Mouse (Mus musculus) E14TG2a.4 (cell line): ENCODE results near the gene Gcm2.

Experiments used
- H3K27me3 ChIP-seq: 2 replicates; pipeline ENCODE4 v1.6.1; 2014; ENCODE audit warnings: low read length, control low read depth; ENCODE audit not compliant: insufficient read depth
- H3K36me3 ChIP-seq: 2 replicates; pipeline ENCODE4 v1.6.1; 2014; ENCODE audit warnings: low read length, control low read depth; ENCODE audit not compliant: insufficient read depth
- H3K4me1 ChIP-seq: replicated peaks from 2 replicates; pipeline ENCODE4 v1.6.1; 2014; ENCODE audit warnings: low read depth, low read length, control low read depth
- H3K4me3 ChIP-seq: replicated peaks from 2 replicates; pipeline ENCODE4 v1.5.1; 2014; ENCODE audit warnings: mild to moderate bottlenecking, low read length
- H3K9me3 ChIP-seq: 2 replicates; pipeline ENCODE4 v1.6.1; 2014; ENCODE audit warnings: low read length, control low read depth
- CTCF ChIP-seq: conservative IDR thresholded peaks from 2 replicates; pipeline ENCODE4 v1.5.1; 2014; ENCODE audit warnings: low read length
- NANOG ChIP-seq: IDR thresholded peaks from 2 replicates; pipeline ENCODE4 v1.6.1; 2014; ENCODE audit warnings: borderline replicate concordance, low read length, mixed read lengths
- POU5F1 ChIP-seq: IDR thresholded peaks from 2 replicates; pipeline ENCODE4 v1.6.1; 2014; ENCODE audit warnings: low read length, borderline replicate concordance

The Gcm2 gene

GRCm38 (mm10) chr13:41073819-41074218 is 37.0 kb downstream of the Gcm2 start:
- Histone ChIP-seq H3K4me3 (no peak overlapping the region), H3K4me1 (peaks cover 12% of the 10 kb centered on the region), H3K36me3 (no peaks in the 10 kb centered on the region), H3K27me3 (peaks cover 36% of the 10 kb centered on the region), H3K9me3 (no peaks in the 10 kb centered on the region)
- no peak for TF ChIP-seq NANOG
- TF ChIP-seq POU5F1: no peak
- no peak for TF ChIP-seq CTCF

GRCm38 (mm10) chr13:41071617-41072016 is 39.2 kb downstream of the Gcm2 start:
- Histone ChIP-seq H3K9me3 (no peaks in the 10 kb centered on the region), H3K4me3 (no peak overlapping the region), H3K36me3 (no peaks in the 10 kb centered on the region), H3K4me1 (peaks cover 4% of the 10 kb centered on the region; the same call in 1 of the 2 replicates), H3K27me3 (peaks cover 15% of the 10 kb centered on the region)
- TF ChIP-seq CTCF (no peak), POU5F1 (no peak), NANOG (no peak)

DNA sequence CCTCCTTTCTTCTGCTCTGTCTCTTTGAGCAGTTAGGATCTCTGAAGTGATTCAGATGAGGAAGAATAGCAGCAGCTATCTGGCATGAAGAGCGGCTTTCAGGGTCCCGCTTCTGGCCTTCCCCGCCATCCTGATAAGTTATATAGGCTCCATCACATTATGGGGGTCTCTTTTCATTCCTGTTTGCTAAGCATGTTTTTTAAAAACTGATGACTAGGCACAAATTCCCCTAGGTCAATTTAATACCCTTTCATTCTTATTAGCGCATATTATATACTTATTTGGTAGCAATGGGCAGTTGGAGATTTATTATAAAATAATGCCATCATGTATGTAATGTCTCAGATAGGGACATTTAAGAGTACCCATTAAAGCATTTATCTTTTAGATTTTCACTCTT is 43.2 kb downstream of the Gcm2 start:
- no peaks in the 10 kb centered on the region for H3K36me3 ChIP-seq
- H3K9me3 ChIP-seq: no peaks in the 10 kb centered on the region
- no peak for TF ChIP-seq NANOG
- TF ChIP-seq POU5F1: no peak
- no peak for TF ChIP-seq CTCF
- no peaks in the 10 kb centered on the region for H3K4me1 ChIP-seq
- H3K4me3 ChIP-seq: no peak overlapping the region
- H3K27me3 ChIP-seq: no peaks in the 10 kb centered on the region

DNA sequence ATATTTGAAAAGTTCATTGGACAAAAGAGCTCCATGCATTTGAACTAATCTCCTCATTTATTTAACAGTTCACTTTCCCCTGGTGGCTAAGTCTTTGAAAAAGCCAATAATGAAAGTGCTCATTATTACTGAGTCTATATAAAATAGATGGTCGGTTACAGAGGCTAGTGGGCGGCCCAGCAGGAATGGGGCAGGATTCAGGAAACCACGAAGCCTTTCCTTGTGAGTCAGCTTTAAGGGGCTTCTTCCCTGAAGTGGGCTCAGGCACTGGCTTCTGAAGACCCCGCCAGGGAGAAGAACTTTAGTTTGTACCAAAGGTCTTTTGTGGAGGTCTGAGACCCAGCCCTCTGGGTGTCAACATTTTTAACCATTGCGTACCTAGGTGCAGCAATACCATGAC is 58.9 kb downstream of the Gcm2 start:
- no peak overlapping the region for H3K4me3 ChIP-seq
- no peaks in the 10 kb centered on the region; the same call in 1 of the 2 replicates for H3K27me3 ChIP-seq
- H3K9me3 ChIP-seq: no peaks in the 10 kb centered on the region
- TF ChIP-seq NANOG (no peak), POU5F1 (no peak), CTCF (no peak)
- H3K36me3 ChIP-seq: no peaks in the 10 kb centered on the region
- no peaks in the 10 kb centered on the region for H3K4me1 ChIP-seq
